Mouse (Mus musculus) adrenal gland, adult (tissue): Measurements from ENCODE around the gene Hcar1.

ENCODE experiments used
- DNase-seq, 2 experiments: peaks; one replicate each; pipeline ENCODE4 v3.0.0; 2022 to 2023; ENCODE audit warnings: low spot score in 1 of 2; ENCODE audit not compliant: inconsistent age in 2 of 2

Hcar1 gene

GRCm38 (mm10) chr5:123879928-123880327 lies at the start of gene Hcar1:
Gene Hcar1, minus strand, starts transcription at chr5:123880020.
- DNase-seq, result peak in 1 of 2 experiments; percentile 51

GRCm38 (mm10) chr5:123927118-123927517 lies 47.3 kb upstream of the Hcar1 start, which contains the start of gene Gm43518:
Gene Gm43518, plus strand, starts transcription at chr5:123927418.
- no peak for DNase-seq

- DNase-seq, result no peak
Measured at GRCm38 (mm10) chr5:123922112-123922511, 42.3 kb upstream of the Hcar1 start.

- peak; percentile 75 to 84 for DNase-seq
Measured at GRCm38 (mm10) chr5:123914852-123915251, 35.0 kb upstream of the Hcar1 start.

GRCm38 (mm10) chr5:123907631-123907977 lies 27.8 kb upstream of the Hcar1 start:
- DNase-seq, result no peak

- DNase-seq, result peak; percentile 99 to 100
Measured at GRCm38 (mm10) chr5:123906976-123907630, 27.3 kb upstream of the Hcar1 start, which contains the start of gene Denr. Gene Denr, plus strand, starts transcription at chr5:123907175.

- DNase-seq, result peak in 1 of 2 experiments; percentile 50
Measured at GRCm38 (mm10) chr5:123906146-123906975, 26.5 kb upstream of the Hcar1 start.

GRCm38 (mm10) chr5:123904059-123904672 lies 24.3 kb upstream of the Hcar1 start:
- no peak for DNase-seq

GRCm38 (mm10) chr5:123897352-123897751 lies 17.5 kb upstream of the Hcar1 start:
- no peak for DNase-seq

GRCm38 (mm10) chr5:123896395-123896794 lies 16.6 kb upstream of the Hcar1 start:
- DNase-seq, result no peak

GRCm38 (mm10) chr5:123893520-123893919 lies 13.7 kb upstream of the Hcar1 start:
- no peak for DNase-seq

GRCm38 (mm10) chr5:123891669-123892068 lies 11.8 kb upstream of the Hcar1 start:
- DNase-seq, result peak in 1 of 2 experiments; percentile 58

GRCm38 (mm10) chr5:123890987-123891386 lies 11.2 kb upstream of the Hcar1 start:
- DNase-seq, result no peak

- DNase-seq, result no peak
Measured at GRCm38 (mm10) chr5:123890312-123890711, 10.5 kb upstream of the Hcar1 start.

GRCm38 (mm10) chr5:123886365-123886764 lies 6.5 kb upstream of the Hcar1 start:
- DNase-seq, result no peak

- no peak for DNase-seq
Measured at GRCm38 (mm10) chr5:123884332-123884731, 4.5 kb upstream of the Hcar1 start.

- no peak for DNase-seq
Measured at GRCm38 (mm10) chr5:123883891-123884290, 4.1 kb upstream of the Hcar1 start.

GRCm38 (mm10) chr5:123880778-123881177 lies 958 bp upstream of the Hcar1 start:
- no peak for DNase-seq

GRCm38 (mm10) chr5:123878056-123878455 lies 1.8 kb downstream of the Hcar1 start:
- DNase-seq, result no peak

GRCm38 (mm10) chr5:123874177-123874576 lies 5.6 kb downstream of the Hcar1 start:
- DNase-seq, result no peak

GRCm38 (mm10) chr5:123869615-123870014 lies 10.2 kb downstream of the Hcar1 start:
- no peak for DNase-seq

GRCm38 (mm10) chr5:123866457-123866856 lies 13.4 kb downstream of the Hcar1 start:
- no peak for DNase-seq
